Mouse (Mus musculus): ENCODE measurements around the gene Plcg2. TPM values are rescaled to one million over a fixed set of nuclear protein-coding genes. Genes with fewer than 3 reads are reported as not detected.

Plcg2 gene
- total and polyA plus RNA-seq, 2 experiments from 2014 or later = 1.5 to 2.4 TPM

- H3K27me3 ChIP-seq (ENCODE audit: insufficient read depth, low read length) = no peaks in the 10 kb centered on the region
- no peaks in the 10 kb centered on the region for H3K9me3 ChIP-seq (ENCODE audit: low read length)
- ATAC-seq (ENCODE audit: low FRiP score) = no peak
- H3K36me3 ChIP-seq (ENCODE audit: insufficient read depth, low read length) = peaks cover 9% of the 10 kb centered on the region
- H3K4me2 ChIP-seq (ENCODE audit: low read depth, low read length, poor library complexity, severe bottlenecking) = no peak overlapping the region
- no peak for DNase-seq (ENCODE audit: low spot score)
- WGBS = 48% methylated on average over 11 of the region's 11 CpGs
- no peak overlapping the region for H3K4me3 ChIP-seq (ENCODE audit: low read depth, low read length)
- H3K9ac ChIP-seq (replicated peaks; ENCODE audit: low read length, poor library complexity, severe bottlenecking) = no peak overlapping the region
- no peak overlapping the region for H3K27ac ChIP-seq (ENCODE audit: low read depth, low read length)
- no peak for TF ChIP-seq CTCF (IDR thresholded peaks at IDR 0.05)
- no peaks in the 10 kb centered on the region for H3K4me1 ChIP-seq (ENCODE audit: insufficient read depth, low read length)
Measured at GRCm38 (mm10) chr8:117462701-117463284, 35.3 kb upstream of the Plcg2 start.

- H3K27ac ChIP-seq (ENCODE audit: low read depth, low read length) = no peak overlapping the region
- H3K9me3 ChIP-seq (ENCODE audit: low read length) = no peaks in the 10 kb centered on the region
- no peak overlapping the region for H3K4me3 ChIP-seq (ENCODE audit: low read depth, low read length)
- H3K36me3 ChIP-seq (ENCODE audit: insufficient read depth, low read length) = no peaks in the 10 kb centered on the region
- DNase-seq (ENCODE audit: low spot score) (no peak), ATAC-seq (ENCODE audit: low FRiP score) (no peak)
- H3K9ac ChIP-seq (replicated peaks; ENCODE audit: low read length, poor library complexity, severe bottlenecking) = no peak overlapping the region
- H3K4me1 ChIP-seq (ENCODE audit: insufficient read depth, low read length) = no peaks in the 10 kb centered on the region
- WGBS = 96% methylated on average over 6 of the region's 6 CpGs
- no peak overlapping the region for H3K4me2 ChIP-seq (ENCODE audit: low read depth, low read length, poor library complexity, severe bottlenecking)
- peak; percentile 64 for TF ChIP-seq CTCF (IDR thresholded peaks at IDR 0.05)
- no peaks in the 10 kb centered on the region for H3K27me3 ChIP-seq (ENCODE audit: insufficient read depth, low read length)
Measured at GRCm38 (mm10) chr8:117464525-117464924, 33.6 kb upstream of the Plcg2 start.

GRCm38 (mm10) chr8:117465250-117465649 is 32.8 kb upstream of the Plcg2 start:
- no peak overlapping the region; the same call in 1 of the 2 replicates for H3K27ac ChIP-seq (ENCODE audit: low read depth, low read length)
- DNase-seq (ENCODE audit: low spot score) (peak; percentile 96), ATAC-seq (ENCODE audit: low FRiP score) (peak; percentile 52; the same call in 1 of the 2 replicates)
- 27% methylated on average over 5 of the region's 5 CpGs for WGBS
- no peaks in the 10 kb centered on the region for H3K4me1 ChIP-seq (ENCODE audit: insufficient read depth, low read length)
- no peaks in the 10 kb centered on the region for H3K27me3 ChIP-seq (ENCODE audit: insufficient read depth, low read length)
- H3K4me2 ChIP-seq (ENCODE audit: low read depth, low read length, poor library complexity, severe bottlenecking) = no peak overlapping the region
- H3K9ac ChIP-seq (replicated peaks; ENCODE audit: low read length, poor library complexity, severe bottlenecking) = no peak overlapping the region
- H3K4me3 ChIP-seq (ENCODE audit: low read depth, low read length) = no peak overlapping the region
- H3K9me3 ChIP-seq (ENCODE audit: low read length) = no peaks in the 10 kb centered on the region
- no peaks in the 10 kb centered on the region for H3K36me3 ChIP-seq (ENCODE audit: insufficient read depth, low read length)
- TF ChIP-seq CTCF (IDR thresholded peaks at IDR 0.05) = peak; percentile 96

DNA sequence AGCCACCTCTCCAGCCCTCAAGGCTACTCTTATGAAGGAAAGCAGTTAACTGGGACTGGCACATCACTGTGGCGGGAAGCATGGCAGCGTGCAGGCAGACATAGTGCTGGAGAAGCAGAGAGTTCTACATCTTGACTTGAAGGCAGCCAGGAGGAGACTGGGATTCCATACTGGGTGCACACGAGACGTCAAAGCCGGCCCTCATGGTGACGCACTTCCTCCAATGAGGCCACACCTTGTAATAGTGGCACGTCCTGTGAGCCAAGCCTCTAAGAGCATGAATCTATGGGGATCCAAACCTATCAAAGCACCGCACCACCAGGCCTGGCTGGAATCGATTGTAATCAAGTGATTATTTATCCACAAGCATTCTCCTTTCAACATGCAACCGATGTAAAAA is 30.6 kb upstream of the Plcg2 start:
- Histone ChIP-seq H3K4me2 (ENCODE audit: low read depth, low read length, poor library complexity, severe bottlenecking) (no peak overlapping the region), H3K9me3 (ENCODE audit: low read length) (no peaks in the 10 kb centered on the region), H3K27ac (ENCODE audit: low read depth, low read length) (no peak overlapping the region), H3K36me3 (ENCODE audit: insufficient read depth, low read length) (no peaks in the 10 kb centered on the region), H3K9ac (replicated peaks; ENCODE audit: low read length, poor library complexity, severe bottlenecking) (no peak overlapping the region), H3K4me1 (ENCODE audit: insufficient read depth, low read length) (no peaks in the 10 kb centered on the region), H3K27me3 (ENCODE audit: insufficient read depth, low read length) (no peaks in the 10 kb centered on the region), H3K4me3 (ENCODE audit: low read depth, low read length) (no peak overlapping the region)
- ATAC-seq (ENCODE audit: low FRiP score) = no peak
- no peak for DNase-seq (ENCODE audit: low spot score)
- TF ChIP-seq CTCF (IDR thresholded peaks at IDR 0.05) = no peak
- 85% methylated on average over 10 of the region's 10 CpGs for WGBS

GRCm38 (mm10) chr8:117469431-117470341 is 28.4 kb upstream of the Plcg2 start:
- Histone ChIP-seq H3K9me3 (ENCODE audit: low read length) (no peaks in the 10 kb centered on the region), H3K9ac (replicated peaks; ENCODE audit: low read length, poor library complexity, severe bottlenecking) (peak overlapping the region; percentile 54), H3K4me3 (ENCODE audit: low read depth, low read length) (peak overlapping the region; percentile 14; the same call in 1 of the 2 replicates), H3K27ac (ENCODE audit: low read depth, low read length) (peak overlapping the region; percentile 85), H3K4me1 (ENCODE audit: insufficient read depth, low read length) (no peaks in the 10 kb centered on the region), H3K36me3 (ENCODE audit: insufficient read depth, low read length) (no peaks in the 10 kb centered on the region), H3K27me3 (ENCODE audit: insufficient read depth, low read length) (no peaks in the 10 kb centered on the region), H3K4me2 (ENCODE audit: low read depth, low read length, poor library complexity, severe bottlenecking) (peak overlapping the region; percentile 47)
- WGBS = 26% methylated on average over 16 of the region's 16 CpGs
- TF ChIP-seq CTCF (IDR thresholded peaks at IDR 0.05) = no peak
- DNase-seq (ENCODE audit: low spot score) = peak; percentile 74
- peak; percentile 62 for ATAC-seq (ENCODE audit: low FRiP score)

DNA sequence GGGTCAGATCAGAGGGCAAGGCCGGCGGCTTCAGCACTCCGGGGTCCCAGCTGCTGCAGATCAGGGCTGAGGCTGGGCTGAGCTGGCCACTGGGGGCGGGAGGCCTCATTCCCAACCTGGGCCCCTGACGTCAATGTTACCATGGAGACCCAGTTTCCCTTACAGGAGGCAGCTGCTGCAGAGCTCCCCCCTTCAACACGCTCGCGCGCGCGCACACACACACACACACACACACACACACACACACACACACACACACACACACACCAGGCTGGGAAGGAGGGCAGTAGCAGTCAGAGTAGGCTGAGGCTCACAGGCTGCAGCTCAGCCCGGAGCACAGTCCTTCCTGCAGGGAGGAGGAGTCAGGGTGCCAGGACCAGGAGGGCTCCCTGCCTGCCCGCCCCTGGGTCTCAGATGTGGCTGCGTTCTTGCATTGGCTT is 27.7 kb upstream of the Plcg2 start:
- peak; percentile 91 for ATAC-seq (ENCODE audit: low FRiP score)
- DNase-seq (ENCODE audit: low spot score) = peak; percentile 95
- Histone ChIP-seq H3K9me3 (ENCODE audit: low read length) (no peaks in the 10 kb centered on the region), H3K4me1 (ENCODE audit: insufficient read depth, low read length) (no peaks in the 10 kb centered on the region), H3K27me3 (ENCODE audit: insufficient read depth, low read length) (no peaks in the 10 kb centered on the region), H3K36me3 (ENCODE audit: insufficient read depth, low read length) (no peaks in the 10 kb centered on the region), H3K27ac (ENCODE audit: low read depth, low read length) (peak overlapping the region; percentile 85), H3K9ac (replicated peaks; ENCODE audit: low read length, poor library complexity, severe bottlenecking) (peak overlapping the region; percentile 54), H3K4me2 (ENCODE audit: low read depth, low read length, poor library complexity, severe bottlenecking) (peak overlapping the region; percentile 47), H3K4me3 (ENCODE audit: low read depth, low read length) (peak overlapping the region; percentile 14; the same call in 1 of the 2 replicates)
- TF ChIP-seq CTCF (IDR thresholded peaks at IDR 0.05) = peak; percentile 55
- WGBS = 0% methylated on average over 8 of the region's 14 CpGs
